Mouse (Mus musculus): Measurements from ENCODE around the gene Pdrg1. TPM values are rescaled to one million over a fixed set of nuclear protein-coding genes. Genes with fewer than 3 reads are reported as not detected.

Pdrg1 gene
- polyA plus RNA-seq, 1 experiment from 2014 or later: 53.9 TPM

Other genes starting within 250 kb of the Pdrg1 start
- 75.0 and 76.8 TPM in 2 replicates for gene Bcl2l1, start 183.7 kb downstream of the Pdrg1 start, polyA plus RNA-seq (2014; fragmentation: Nextera tagmentation; extraction: Ambion mirVana)
- 88.3 and 95.4 TPM in 2 replicates for gene Tpx2, start 167.5 kb downstream of the Pdrg1 start, polyA plus RNA-seq (2014; fragmentation: Nextera tagmentation; extraction: Ambion mirVana)
- 0.09 TPM in 1 of 2 replicates, not detected in the other for gene Mylk2, start 104.1 kb downstream of the Pdrg1 start, polyA plus RNA-seq (2014; fragmentation: Nextera tagmentation; extraction: Ambion mirVana)
- 2.2 and 2.5 TPM in 2 replicates for gene Foxs1, start 82.2 kb downstream of the Pdrg1 start, polyA plus RNA-seq (2014; fragmentation: Nextera tagmentation; extraction: Ambion mirVana)
- gene Dusp15, start 63.7 kb downstream of the Pdrg1 start, polyA plus RNA-seq (2014; fragmentation: Nextera tagmentation; extraction: Ambion mirVana): 0.09 and 0.11 TPM in 2 replicates
- 0.26 and 0.35 TPM in 2 replicates for gene Ttll9, start 52.9 kb downstream of the Pdrg1 start, polyA plus RNA-seq (2014; fragmentation: Nextera tagmentation; extraction: Ambion mirVana)
- 0.08 TPM in 1 of 2 replicates, not detected in the other for gene Xkr7, start 16.4 kb upstream of the Pdrg1 start, polyA plus RNA-seq (2014; fragmentation: Nextera tagmentation; extraction: Ambion mirVana)
- gene Ccm2l, start 50.5 kb upstream of the Pdrg1 start, polyA plus RNA-seq (2014; fragmentation: Nextera tagmentation; extraction: Ambion mirVana): 1.4 and 2.4 TPM in 2 replicates
- gene Hck, start 93.0 kb upstream of the Pdrg1 start, polyA plus RNA-seq (2014; fragmentation: Nextera tagmentation; extraction: Ambion mirVana): 4.5 and 4.7 TPM in 2 replicates
- 86.8 and 93.7 TPM in 2 replicates for gene Tm9sf4, start 145.9 kb upstream of the Pdrg1 start, polyA plus RNA-seq (2014; fragmentation: Nextera tagmentation; extraction: Ambion mirVana)
- 9.6 and 11.3 TPM in 2 replicates for gene Tspyl3, start 210.0 kb upstream of the Pdrg1 start, polyA plus RNA-seq (2014; fragmentation: Nextera tagmentation; extraction: Ambion mirVana)
- 45.1 and 49.2 TPM in 2 replicates for gene Plagl2, start 226.0 kb upstream of the Pdrg1 start, polyA plus RNA-seq (2014; fragmentation: Nextera tagmentation; extraction: Ambion mirVana)
- gene Pofut1, start 226.1 kb upstream of the Pdrg1 start, polyA plus RNA-seq (2014; fragmentation: Nextera tagmentation; extraction: Ambion mirVana): 14.1 and 15.1 TPM in 2 replicates